Mouse (Mus musculus): ENCODE results near the gene Sult2b1. TPM values are rescaled to one million over a fixed set of nuclear protein-coding genes. Genes with fewer than 3 reads are reported as not detected.

The Sult2b1 gene
- polyA plus RNA-seq, 1 experiment from 2014 or later = 0.68 TPM

DNA sequence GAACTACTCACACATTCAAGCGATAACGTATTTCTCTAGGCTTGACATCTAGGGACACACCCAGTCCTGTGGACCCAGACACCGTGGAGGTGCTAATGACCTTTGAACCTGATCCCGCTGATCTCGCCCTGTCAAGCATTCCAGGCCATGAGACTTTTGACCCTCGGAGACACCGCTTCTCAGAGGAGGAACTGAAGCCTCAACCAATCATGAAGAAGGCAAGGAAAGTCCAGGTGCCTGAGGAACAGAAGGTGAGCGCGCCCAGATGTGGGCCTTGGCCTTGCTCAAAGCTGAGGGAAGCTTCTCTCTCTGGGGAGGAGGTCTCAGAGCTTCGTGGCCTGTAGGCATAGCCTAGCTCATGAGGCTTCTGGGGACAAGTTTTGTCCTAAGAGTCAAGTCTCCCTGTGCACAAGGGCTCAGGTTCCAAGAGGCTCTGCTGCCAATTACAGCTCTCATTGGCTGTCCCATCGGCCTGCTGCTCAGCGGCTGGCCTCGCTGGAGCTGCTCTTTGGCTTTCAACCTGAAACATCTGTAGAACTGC lies 76.2 kb downstream of the Sult2b1 start:
- Histone ChIP-seq H3K27me3 (no peaks in the 10 kb centered on the region), H3K4me3 (replicated peaks) (peak overlapping the region; percentile 70; the same call in 1 of the 2 replicates), H3K9me3 (replicated peaks) (no peaks in the 10 kb centered on the region), H3K4me2 (peak overlapping the region; percentile 99), H3K9ac (no peak overlapping the region), H3K36me3 (peaks cover 37% of the 10 kb centered on the region), H3K4me1 (replicated peaks) (peaks cover 71% of the 10 kb centered on the region), H3K27ac (peak overlapping the region; percentile 16; the same call in 1 of the 2 replicates)
- no peak for ATAC-seq (ENCODE audit: low read depth)
- DNase-seq = no peak
- 41% methylated on average over 13 of the region's 13 CpGs for WGBS (ENCODE audit: insufficient replicate concordance)

DNA sequence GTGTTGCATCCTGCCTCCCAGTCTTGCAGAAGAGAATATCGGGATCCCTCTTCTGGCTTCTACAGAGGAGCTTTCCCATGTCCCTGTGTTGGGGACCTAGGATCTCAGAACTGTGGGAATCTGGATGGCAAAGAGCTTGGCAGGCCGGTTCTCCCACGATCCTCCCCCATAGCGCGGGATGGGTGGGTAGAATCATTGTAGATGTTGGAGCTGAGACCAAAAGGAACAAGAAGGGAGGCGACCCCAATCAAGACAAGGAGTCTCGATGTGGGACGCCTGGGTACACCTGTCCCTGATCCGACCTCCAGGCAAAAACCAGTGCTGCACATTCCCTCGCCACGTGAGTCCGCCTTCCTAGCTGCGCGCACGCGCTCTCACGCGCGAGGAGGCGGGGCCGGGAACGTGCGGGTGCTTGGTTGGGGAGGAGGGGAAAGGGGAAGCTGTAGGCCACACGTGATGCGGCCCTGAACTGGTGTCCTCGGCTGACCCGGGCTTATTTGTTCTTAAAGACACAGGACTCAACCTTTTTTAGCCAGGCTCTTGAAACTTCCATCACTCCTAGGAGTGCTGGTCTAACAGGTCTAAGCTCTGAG lies 77.0 kb downstream of the Sult2b1 start:
- H3K4me3 ChIP-seq (replicated peaks) = peak overlapping the region; percentile 70
- H3K27me3 ChIP-seq = peaks cover 6% of the 10 kb centered on the region
- H3K9ac ChIP-seq = peak overlapping the region; percentile 81
- WGBS (ENCODE audit: insufficient replicate concordance) = 1% methylated on average over 27 of the region's 27 CpGs
- H3K4me2 ChIP-seq = peak overlapping the region; percentile 99
- no peaks in the 10 kb centered on the region for H3K9me3 ChIP-seq (replicated peaks)
- DNase-seq = peak; percentile 85
- H3K36me3 ChIP-seq = peaks cover 28% of the 10 kb centered on the region
- ATAC-seq (ENCODE audit: low read depth) = peak; percentile 8; the same call in 1 of the 2 replicates
- peaks cover 64% of the 10 kb centered on the region for H3K4me1 ChIP-seq (replicated peaks)
- peak overlapping the region; percentile 77 for H3K27ac ChIP-seq

DNA sequence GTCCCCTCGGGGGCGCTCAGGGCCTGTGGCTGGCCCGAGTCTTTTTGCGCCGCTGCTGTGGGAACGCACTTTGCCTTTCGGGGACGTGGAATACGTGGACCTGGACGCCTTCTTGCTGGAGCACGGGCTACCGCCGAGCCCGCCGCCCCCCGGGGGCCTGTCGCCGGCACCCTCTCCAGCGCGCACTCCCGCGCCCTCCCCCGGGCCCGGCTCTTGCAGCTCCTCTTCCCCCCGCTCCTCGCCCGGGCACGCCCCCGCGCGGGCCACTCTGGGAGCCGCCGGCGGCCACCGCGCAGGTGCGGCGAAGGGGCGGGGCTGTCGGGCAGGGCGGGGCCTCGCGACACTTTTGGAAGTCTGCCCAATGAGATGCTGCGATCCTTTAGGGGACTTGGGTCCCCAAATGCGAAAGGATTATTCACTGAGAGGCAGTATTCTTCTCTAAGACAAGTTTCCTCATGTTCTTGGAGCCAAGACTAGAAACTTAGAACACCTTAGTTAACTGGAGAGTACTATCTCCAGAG lies 77.7 kb downstream of the Sult2b1 start:
- DNase-seq (peak; percentile 80), ATAC-seq (ENCODE audit: low read depth) (peak; percentile 42)
- Histone ChIP-seq H3K27ac (peak overlapping the region; percentile 77), H3K36me3 (peaks cover 22% of the 10 kb centered on the region), H3K4me3 (replicated peaks) (peak overlapping the region; percentile 70), H3K9ac (peak overlapping the region; percentile 81), H3K9me3 (replicated peaks) (no peaks in the 10 kb centered on the region), H3K4me1 (replicated peaks) (peaks cover 58% of the 10 kb centered on the region), H3K4me2 (peak overlapping the region; percentile 99), H3K27me3 (peaks cover 9% of the 10 kb centered on the region)
- under 1% methylated on average over 45 of the region's 45 CpGs for WGBS (ENCODE audit: insufficient replicate concordance)

DNA sequence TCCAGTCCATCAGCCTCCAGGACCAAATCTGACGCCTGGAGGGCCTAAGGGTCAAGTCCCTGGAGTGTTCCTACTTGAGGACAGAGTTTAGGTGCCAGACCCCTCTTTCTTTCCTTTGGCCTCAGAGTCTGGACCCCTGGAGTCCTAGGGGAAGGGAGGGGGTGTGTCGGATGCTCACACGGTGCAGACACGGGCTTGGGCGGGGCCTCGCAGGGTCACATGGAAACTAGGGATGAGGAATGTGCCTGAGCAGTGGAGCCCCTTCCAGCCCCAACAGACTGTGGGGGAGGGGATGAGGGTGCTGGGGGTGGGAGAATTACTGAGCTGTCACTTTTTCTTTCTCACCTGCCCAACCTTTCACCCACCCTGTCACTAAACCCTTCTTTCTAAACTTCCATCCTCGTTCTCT lies 78.6 kb downstream of the Sult2b1 start:
- ATAC-seq (ENCODE audit: low read depth) = no peak
- peaks cover 58% of the 10 kb centered on the region for H3K4me1 ChIP-seq (replicated peaks)
- peaks cover 13% of the 10 kb centered on the region for H3K36me3 ChIP-seq
- H3K9me3 ChIP-seq (replicated peaks) = no peaks in the 10 kb centered on the region
- peak; percentile 52 for DNase-seq
- H3K27me3 ChIP-seq = peaks cover 18% of the 10 kb centered on the region
- H3K9ac ChIP-seq = peak overlapping the region; percentile 81
- WGBS (ENCODE audit: insufficient replicate concordance) = under 1% methylated on average over 7 of the region's 7 CpGs
- H3K4me3 ChIP-seq (replicated peaks) = peak overlapping the region; percentile 70
- H3K27ac ChIP-seq = peak overlapping the region; percentile 77
- peak overlapping the region; percentile 99 for H3K4me2 ChIP-seq

DNA sequence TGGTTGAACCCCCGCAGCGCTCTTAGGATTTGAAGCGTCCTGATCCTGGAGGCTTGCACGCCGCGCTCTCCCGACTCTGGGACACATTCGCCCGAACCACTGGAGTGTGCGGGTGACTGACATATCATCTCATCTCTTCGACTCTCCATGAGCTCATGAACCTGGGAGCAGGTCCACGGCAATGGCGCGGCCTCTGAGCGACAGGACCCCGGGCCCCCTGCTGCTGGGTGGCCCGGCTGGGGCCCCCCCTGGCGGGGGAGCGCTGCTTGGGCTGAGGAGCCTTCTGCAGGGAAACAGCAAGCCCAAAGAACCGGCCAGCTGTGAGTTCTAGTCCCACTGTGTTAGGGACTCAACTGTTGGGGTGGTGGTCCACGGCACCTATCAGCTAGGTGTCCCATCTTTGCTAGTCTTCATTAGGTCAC lies 79.0 kb downstream of the Sult2b1 start:
- Histone ChIP-seq H3K36me3 (peaks cover 8% of the 10 kb centered on the region), H3K9me3 (replicated peaks) (no peaks in the 10 kb centered on the region), H3K27ac (peak overlapping the region; percentile 67), H3K27me3 (peaks cover 22% of the 10 kb centered on the region), H3K4me2 (peak overlapping the region; percentile 99), H3K4me1 (replicated peaks) (peaks cover 61% of the 10 kb centered on the region), H3K4me3 (replicated peaks) (peak overlapping the region; percentile 70), H3K9ac (peak overlapping the region; percentile 81)
- ATAC-seq (ENCODE audit: low read depth) (no peak), DNase-seq (no peak)
- WGBS (ENCODE audit: insufficient replicate concordance) = under 1% methylated on average over 21 of the region's 21 CpGs

DNA sequence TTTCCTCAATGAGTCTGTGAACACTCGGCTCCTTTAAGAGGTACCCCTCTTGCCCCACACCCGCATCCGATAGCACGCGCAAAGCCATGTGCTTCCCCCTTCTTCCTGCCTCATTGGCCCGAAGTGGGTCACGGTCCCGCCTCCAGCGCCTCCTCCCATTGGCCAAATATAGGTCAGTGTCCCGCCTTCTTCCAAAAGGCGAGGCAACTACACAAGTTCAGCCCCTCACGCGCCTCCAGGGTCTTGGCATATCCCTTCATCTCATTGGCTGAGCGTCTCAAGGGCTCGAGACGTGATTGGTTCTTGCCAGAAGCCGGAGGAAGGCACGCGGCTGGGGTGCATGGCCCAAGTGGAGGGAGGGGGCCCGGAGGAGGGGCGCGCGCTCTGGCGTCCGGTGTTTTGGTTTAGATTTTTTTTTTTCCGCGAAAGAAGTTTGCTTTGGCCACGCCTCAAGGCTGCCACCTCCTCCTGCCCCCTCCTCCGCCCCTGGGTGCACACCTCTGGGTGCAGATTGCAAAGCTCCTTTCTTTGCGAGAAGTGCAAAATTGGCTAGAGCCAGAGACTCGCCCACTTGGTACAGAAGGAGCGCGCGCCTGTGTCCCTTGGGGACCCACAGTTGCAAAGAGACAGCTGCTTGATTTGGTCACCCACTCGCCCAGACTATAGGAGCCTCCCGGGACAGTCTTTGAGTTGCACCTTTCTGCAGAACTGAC lies 79.6 kb downstream of the Sult2b1 start, which contains the start of gene Dbp:
TSS of gene Dbp (plus strand) at position 359 of the 713 bp plus-strand sequence.
- Histone ChIP-seq H3K27me3 (peaks cover 28% of the 10 kb centered on the region), H3K4me1 (replicated peaks) (peaks cover 66% of the 10 kb centered on the region), H3K9me3 (replicated peaks) (no peaks in the 10 kb centered on the region), H3K4me3 (replicated peaks) (peak within 1 kb of the TSS; percentile 70), H3K36me3 (peaks cover 3% of the 10 kb centered on the region; the same call in 1 of the 2 replicates), H3K4me2 (peak within 1 kb of the TSS; percentile 99), H3K27ac (peak within 1 kb of the TSS; percentile 69), H3K9ac (peak within 1 kb of the TSS; percentile 81)
- peak; percentile 78 for ATAC-seq (ENCODE audit: low read depth)
- peak; percentile 95 for DNase-seq
- under 1% methylated on average over 36 of the region's 36 CpGs for WGBS (ENCODE audit: insufficient replicate concordance)

DNA sequence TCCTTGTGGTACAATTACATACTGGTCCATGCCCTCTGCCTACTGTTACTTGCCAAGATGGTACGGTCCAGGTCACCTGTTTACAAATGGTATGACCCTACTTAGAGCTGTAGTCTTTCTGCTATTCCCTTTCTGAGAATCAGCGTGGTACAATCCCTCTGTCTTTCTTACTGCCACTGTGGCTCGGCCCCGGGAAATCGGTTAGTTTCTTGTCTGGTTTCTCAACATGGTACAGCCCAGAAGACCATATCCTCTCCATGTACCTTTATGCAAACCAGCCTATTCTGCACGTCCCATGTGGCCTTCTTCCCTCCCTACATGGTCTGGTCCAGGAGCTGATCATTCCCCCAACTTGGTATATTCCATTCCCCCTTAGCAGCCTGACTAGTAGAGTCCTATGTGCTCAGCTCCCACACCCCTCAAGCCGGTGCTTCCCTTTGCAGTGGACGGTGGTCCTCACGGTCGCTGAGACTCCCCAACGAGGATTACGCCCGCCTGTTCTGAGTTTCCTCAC lies 80.4 kb downstream of the Sult2b1 start:
- no peaks in the 10 kb centered on the region for H3K9me3 ChIP-seq (replicated peaks)
- H3K36me3 ChIP-seq = no peaks in the 10 kb centered on the region
- DNase-seq (no peak), ATAC-seq (ENCODE audit: low read depth) (peak; percentile 37)
- peaks cover 36% of the 10 kb centered on the region for H3K27me3 ChIP-seq
- H3K4me3 ChIP-seq (replicated peaks) = peak overlapping the region; percentile 70
- H3K9ac ChIP-seq = peak overlapping the region; percentile 48
- peaks cover 68% of the 10 kb centered on the region for H3K4me1 ChIP-seq (replicated peaks)
- WGBS (ENCODE audit: insufficient replicate concordance) = under 1% methylated on average over 13 of the region's 13 CpGs
- peak overlapping the region; percentile 99 for H3K4me2 ChIP-seq
- peak overlapping the region; percentile 69 for H3K27ac ChIP-seq

DNA sequence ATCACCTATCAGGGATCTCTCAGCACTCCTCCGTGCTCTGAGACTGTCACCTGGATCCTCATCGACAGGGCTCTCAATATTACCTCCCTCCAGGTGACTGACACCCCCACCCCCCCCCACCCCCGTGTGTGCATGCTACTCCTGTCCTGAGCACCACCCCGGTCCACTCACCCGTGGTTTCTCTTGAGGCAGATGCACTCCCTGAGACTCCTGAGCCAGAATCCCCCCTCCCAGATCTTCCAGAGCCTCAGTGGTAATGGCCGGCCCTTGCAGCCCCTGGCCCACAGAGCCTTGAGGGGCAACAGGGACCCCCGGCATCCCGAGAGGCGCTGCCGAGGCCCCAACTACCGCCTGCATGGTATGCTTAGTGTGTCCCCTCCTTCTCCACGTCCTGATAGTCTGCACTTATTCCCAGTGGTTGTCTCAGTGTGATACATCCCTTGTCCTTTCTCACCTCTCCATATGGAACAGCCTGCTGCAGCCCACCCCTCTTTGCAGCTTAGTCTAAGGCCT lies 80.9 kb downstream of the Sult2b1 start:
- Histone ChIP-seq H3K36me3 (no peaks in the 10 kb centered on the region), H3K4me3 (replicated peaks) (peak overlapping the region; percentile 70; the same call in 1 of the 2 replicates), H3K27ac (peak overlapping the region; percentile 69), H3K27me3 (peaks cover 41% of the 10 kb centered on the region), H3K4me1 (replicated peaks) (peaks cover 63% of the 10 kb centered on the region), H3K9me3 (replicated peaks) (no peaks in the 10 kb centered on the region), H3K4me2 (peak overlapping the region; percentile 99), H3K9ac (peak overlapping the region; percentile 48; the same call in 1 of the 2 replicates)
- no peak for DNase-seq
- 45% methylated on average over 12 of the region's 12 CpGs for WGBS (ENCODE audit: insufficient replicate concordance)
- ATAC-seq (ENCODE audit: low read depth) = no peak

DNA sequence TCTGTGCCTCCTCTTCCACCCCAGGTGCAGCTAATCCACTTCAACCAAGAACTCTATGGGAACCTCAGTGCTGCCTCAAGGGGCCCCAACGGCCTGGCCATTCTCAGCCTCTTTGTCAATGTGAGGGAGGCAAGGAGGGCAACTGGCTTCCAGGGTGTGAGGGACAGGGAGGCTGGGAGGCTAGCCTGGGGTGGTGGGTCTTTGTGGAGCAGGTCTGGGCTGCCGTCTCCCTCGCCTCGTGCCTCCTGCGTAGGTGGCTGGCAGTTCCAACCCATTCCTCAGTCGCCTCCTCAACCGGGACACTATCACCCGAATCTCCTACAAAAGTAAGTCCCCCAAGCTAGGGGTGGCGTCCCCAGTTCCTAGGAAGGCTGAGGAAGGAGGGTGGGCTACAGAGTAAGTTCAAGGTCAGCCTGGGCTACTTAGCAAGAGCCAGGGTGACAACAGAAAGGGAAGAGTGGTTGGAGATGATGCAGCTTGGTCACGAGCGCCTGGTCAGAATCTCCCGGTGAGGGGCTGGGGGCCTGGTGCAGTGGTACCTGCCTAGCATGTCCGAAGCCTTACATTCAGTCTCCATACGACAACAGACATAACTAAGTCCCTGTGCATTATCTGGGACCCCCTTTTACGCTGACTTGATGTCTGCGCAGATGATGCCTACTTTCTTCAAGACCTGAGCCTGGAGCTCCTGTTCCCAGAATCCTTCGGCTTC lies 81.5 kb downstream of the Sult2b1 start:
- no peak overlapping the region for H3K4me3 ChIP-seq (replicated peaks)
- ATAC-seq (ENCODE audit: low read depth) = no peak
- H3K9ac ChIP-seq = no peak overlapping the region
- no peak overlapping the region for H3K27ac ChIP-seq
- no peak for DNase-seq
- H3K9me3 ChIP-seq (replicated peaks) = no peaks in the 10 kb centered on the region
- H3K27me3 ChIP-seq = peaks cover 47% of the 10 kb centered on the region
- peaks cover 57% of the 10 kb centered on the region for H3K4me1 ChIP-seq (replicated peaks)
- H3K4me2 ChIP-seq = no peak overlapping the region
- H3K36me3 ChIP-seq = no peaks in the 10 kb centered on the region
- WGBS (ENCODE audit: insufficient replicate concordance) = 80% methylated on average over 17 of the region's 17 CpGs

DNA sequence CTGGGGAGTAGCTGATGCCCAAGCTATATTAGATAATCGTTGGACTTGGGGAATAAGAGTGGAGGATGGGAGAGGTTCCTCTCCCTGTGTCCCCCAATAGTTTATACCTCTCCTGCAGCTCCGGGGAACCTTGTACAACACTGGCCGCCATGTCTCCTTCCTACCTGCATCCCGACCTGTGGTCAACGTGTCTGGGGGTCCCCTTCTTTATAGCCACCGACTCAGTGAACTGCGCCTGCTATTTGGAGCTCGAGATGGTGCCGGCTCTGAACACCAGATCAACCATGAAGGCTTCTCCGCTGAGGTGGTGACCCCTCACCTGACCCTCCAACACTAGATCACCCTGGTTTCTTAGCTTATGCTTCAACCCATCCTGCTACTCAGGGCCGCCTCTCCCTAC lies 82.2 kb downstream of the Sult2b1 start:
- Histone ChIP-seq H3K27ac (no peak overlapping the region), H3K4me1 (replicated peaks) (peaks cover 51% of the 10 kb centered on the region), H3K36me3 (no peaks in the 10 kb centered on the region), H3K27me3 (peaks cover 50% of the 10 kb centered on the region), H3K4me2 (no peak overlapping the region), H3K9me3 (replicated peaks) (no peaks in the 10 kb centered on the region), H3K9ac (no peak overlapping the region), H3K4me3 (replicated peaks) (no peak overlapping the region)
- 77% methylated on average over 11 of the region's 11 CpGs for WGBS (ENCODE audit: insufficient replicate concordance)
- DNase-seq (no peak), ATAC-seq (ENCODE audit: low read depth) (no peak)
